Mouse (Mus musculus): Measurements from ENCODE around the gene Nfe2l1. TPM values are rescaled to one million over a fixed set of nuclear protein-coding genes. Genes with fewer than 3 reads are reported as not detected.
A peak's percentile ranks its signal among the peaks of the same experiment; 100 is the strongest.

The Nfe2l1 gene
- polyA plus RNA-seq, 1 experiment from 2014 or later: 52.6 TPM

DNA sequence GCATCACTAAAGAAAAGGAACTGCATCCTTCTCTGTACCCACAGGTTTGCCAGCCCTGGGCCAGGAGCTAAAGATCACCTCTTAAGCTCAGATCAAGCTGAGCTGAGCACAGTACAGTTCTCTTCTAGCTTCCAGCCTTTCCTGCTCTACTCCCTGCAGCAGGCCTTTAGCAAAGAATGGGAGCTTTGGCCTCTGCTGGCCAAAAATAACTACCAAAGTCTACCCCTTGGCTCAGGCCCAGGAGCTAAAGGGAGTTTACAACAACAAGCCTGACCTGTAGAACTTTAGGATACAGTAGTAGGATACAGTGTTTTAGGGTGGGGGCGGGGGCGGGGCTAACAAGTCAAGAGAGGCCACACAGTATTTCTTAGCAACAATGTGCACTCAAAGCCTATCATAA is 3.3 kb downstream of the Nfe2l1 start:
- no peaks in the 10 kb centered on the region for H3K9me3 ChIP-seq
- H3K4me3 ChIP-seq (replicated peaks): no peak overlapping the region
- H3K4me2 ChIP-seq (replicated peaks): peak overlapping the region; percentile 93
- no peak for ATAC-seq
- H3K27me3 ChIP-seq (replicated peaks): no peaks in the 10 kb centered on the region
- no peak overlapping the region for H3K27ac ChIP-seq
- peaks cover 60% of the 10 kb centered on the region for H3K4me1 ChIP-seq (replicated peaks)
- peaks cover 19% of the 10 kb centered on the region for H3K36me3 ChIP-seq
- 88% methylated on average over 2 of the region's 2 CpGs for WGBS
- 0 out of 2 replicates have a peak overlapping the region, but pooled peaks have one; percentile 3 for H3K9ac ChIP-seq

- Histone ChIP-seq H3K9ac (0 out of 2 replicates have a peak overlapping the region, but pooled peaks have one; percentile 20), H3K36me3 (peaks cover 35% of the 10 kb centered on the region), H3K4me3 (replicated peaks) (no peak overlapping the region), H3K4me2 (replicated peaks) (peak overlapping the region; percentile 93), H3K27me3 (replicated peaks) (no peaks in the 10 kb centered on the region), H3K27ac (peak overlapping the region; percentile 87), H3K4me1 (replicated peaks) (peaks cover 60% of the 10 kb centered on the region), H3K9me3 (no peaks in the 10 kb centered on the region)
- WGBS: 37% methylated on average over 7 of the region's 7 CpGs
- no peak for ATAC-seq
Observed at GRCm38 (mm10) chr11:96824783-96825495, 4.8 kb downstream of the Nfe2l1 start.

- Histone ChIP-seq H3K4me1 (replicated peaks) (peaks cover 60% of the 10 kb centered on the region), H3K4me3 (replicated peaks) (peak overlapping the region; percentile 48), H3K27ac (peak overlapping the region; percentile 87), H3K9ac (peak overlapping the region; percentile 50), H3K27me3 (replicated peaks) (no peaks in the 10 kb centered on the region), H3K36me3 (peaks cover 42% of the 10 kb centered on the region), H3K9me3 (no peaks in the 10 kb centered on the region), H3K4me2 (replicated peaks) (peak overlapping the region; percentile 93)
- WGBS: under 1% methylated on average over 25 of the region's 26 CpGs
- ATAC-seq: peak; percentile 92
Observed at GRCm38 (mm10) chr11:96823880-96824782, 5.6 kb downstream of the Nfe2l1 start.

DNA sequence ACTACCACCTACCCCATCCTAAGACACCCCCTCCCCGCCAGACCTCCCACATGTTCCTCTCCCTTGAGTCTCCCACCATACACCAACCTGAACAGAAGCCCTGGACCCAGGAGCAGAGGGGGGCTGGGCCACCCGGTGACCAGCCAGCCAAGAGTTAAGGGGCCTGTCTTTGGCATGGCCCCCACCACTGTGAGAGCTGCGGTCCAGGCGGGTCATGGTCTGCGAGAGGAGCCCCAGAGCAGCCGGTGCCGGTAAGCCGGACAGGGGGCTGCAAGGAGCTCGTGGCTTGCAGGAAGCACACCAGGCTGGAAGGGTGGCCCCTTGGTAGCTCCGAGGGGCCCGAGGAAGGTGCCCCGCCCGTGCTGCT is 6.3 kb downstream of the Nfe2l1 start:
- H3K27ac ChIP-seq: peak overlapping the region; percentile 87
- H3K9ac ChIP-seq: peak overlapping the region; percentile 50
- peak overlapping the region; percentile 93 for H3K4me2 ChIP-seq (replicated peaks)
- H3K4me3 ChIP-seq (replicated peaks): peak overlapping the region; percentile 48
- 7% methylated on average over 13 of the region's 13 CpGs for WGBS
- no peaks in the 10 kb centered on the region for H3K27me3 ChIP-seq (replicated peaks)
- peaks cover 49% of the 10 kb centered on the region for H3K36me3 ChIP-seq
- H3K9me3 ChIP-seq: no peaks in the 10 kb centered on the region
- peaks cover 57% of the 10 kb centered on the region for H3K4me1 ChIP-seq (replicated peaks)
- peak; percentile 14; the same call in 1 of the 2 replicates for ATAC-seq

GRCm38 (mm10) chr11:96822675-96823470 is 6.9 kb downstream of the Nfe2l1 start:
- Histone ChIP-seq H3K27me3 (replicated peaks) (no peaks in the 10 kb centered on the region), H3K4me1 (replicated peaks) (peaks cover 53% of the 10 kb centered on the region), H3K9me3 (no peaks in the 10 kb centered on the region), H3K9ac (no peak overlapping the region), H3K36me3 (peaks cover 54% of the 10 kb centered on the region), H3K4me2 (replicated peaks) (peak overlapping the region; percentile 93), H3K4me3 (replicated peaks) (peak overlapping the region; percentile 48), H3K27ac (no peak overlapping the region; the same call in 1 of the 2 replicates)
- ATAC-seq: no peak
- 33% methylated on average over 4 of the region's 4 CpGs for WGBS

DNA sequence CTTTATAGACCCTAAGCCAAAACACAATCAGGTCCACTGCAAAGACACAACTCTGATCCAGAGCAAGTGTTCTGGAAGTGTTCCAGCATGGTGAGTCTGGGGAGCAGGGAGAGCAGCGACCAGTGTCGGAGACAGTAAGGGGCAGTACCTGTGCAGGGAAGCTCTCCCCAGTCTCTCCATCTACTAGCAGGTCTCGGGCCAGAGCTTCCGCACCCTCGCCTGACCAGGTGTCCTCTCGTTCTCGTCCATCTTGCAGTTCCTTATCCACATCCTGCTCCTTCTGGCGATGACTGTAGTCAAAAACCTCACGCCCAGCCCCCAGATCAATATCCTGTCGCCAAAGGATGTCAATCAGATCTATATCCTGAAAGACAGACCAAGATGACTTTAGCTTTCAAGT is 7.8 kb downstream of the Nfe2l1 start:
- Histone ChIP-seq H3K9ac (no peak overlapping the region), H3K4me2 (replicated peaks) (no peak overlapping the region), H3K36me3 (peaks cover 55% of the 10 kb centered on the region), H3K27me3 (replicated peaks) (no peaks in the 10 kb centered on the region), H3K9me3 (no peaks in the 10 kb centered on the region), H3K4me1 (replicated peaks) (peaks cover 44% of the 10 kb centered on the region), H3K4me3 (replicated peaks) (no peak overlapping the region), H3K27ac (no peak overlapping the region)
- WGBS: 88% methylated on average over 10 of the region's 10 CpGs
- no peak for ATAC-seq

GRCm38 (mm10) chr11:96818128-96818710 is 11.5 kb downstream of the Nfe2l1 start:
- ATAC-seq: no peak
- Histone ChIP-seq H3K4me3 (replicated peaks) (no peak overlapping the region), H3K9me3 (no peaks in the 10 kb centered on the region), H3K27me3 (replicated peaks) (no peaks in the 10 kb centered on the region), H3K27ac (no peak overlapping the region), H3K9ac (no peak overlapping the region), H3K4me2 (replicated peaks) (no peak overlapping the region), H3K4me1 (replicated peaks) (peaks cover 9% of the 10 kb centered on the region), H3K36me3 (peaks cover 63% of the 10 kb centered on the region)
- 78% methylated on average over 8 of the region's 8 CpGs for WGBS

DNA sequence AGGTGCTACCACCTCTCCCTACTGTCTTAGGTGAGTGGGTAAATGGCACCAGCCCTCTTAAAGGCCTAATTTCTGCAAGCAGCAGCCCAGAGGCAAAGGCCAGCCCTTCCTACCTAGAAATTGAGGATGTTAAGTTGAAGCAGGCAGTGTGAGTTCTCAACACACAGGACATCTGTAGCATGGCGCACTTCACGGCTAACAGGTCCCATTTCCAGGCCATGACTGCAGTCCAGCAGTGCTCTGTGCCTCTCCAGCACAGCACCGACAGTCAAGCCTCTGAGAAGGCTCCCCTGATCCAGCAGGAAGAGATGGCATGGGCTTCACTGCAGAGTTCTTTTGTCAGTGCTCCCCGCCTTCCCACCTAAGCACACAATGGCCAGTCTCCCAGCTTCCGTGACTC is 12.8 kb downstream of the Nfe2l1 start:
- Histone ChIP-seq H3K27ac (no peak overlapping the region), H3K9me3 (no peaks in the 10 kb centered on the region), H3K9ac (no peak overlapping the region), H3K4me3 (replicated peaks) (no peak overlapping the region), H3K4me1 (replicated peaks) (no peaks in the 10 kb centered on the region), H3K27me3 (replicated peaks) (no peaks in the 10 kb centered on the region), H3K36me3 (peaks cover 60% of the 10 kb centered on the region), H3K4me2 (replicated peaks) (no peak overlapping the region)
- 77% methylated on average over 5 of the region's 5 CpGs for WGBS
- ATAC-seq: no peak

DNA sequence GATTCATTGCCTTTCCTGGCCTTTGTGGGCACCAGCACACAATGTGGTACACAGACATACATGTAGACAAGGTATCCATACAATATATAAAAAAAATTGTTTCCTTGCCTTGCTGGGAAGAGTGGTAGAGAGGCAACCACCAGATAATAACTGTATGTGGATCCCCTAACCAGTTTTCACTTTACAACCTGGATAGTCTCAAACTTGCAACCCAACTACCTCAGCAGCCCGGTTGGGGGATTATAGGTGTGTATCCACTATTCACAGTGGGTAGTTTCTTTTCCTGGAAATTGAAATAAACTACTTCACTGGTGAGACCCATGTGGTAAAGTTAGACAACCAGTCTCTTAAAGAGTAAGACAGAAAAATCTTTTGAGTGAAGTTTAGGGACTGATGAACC is 13.3 kb downstream of the Nfe2l1 start:
- ATAC-seq: no peak
- H3K27ac ChIP-seq: no peak overlapping the region
- H3K4me3 ChIP-seq (replicated peaks): no peak overlapping the region
- 81% methylated on average over 1 of the region's 1 CpGs for WGBS
- peaks cover 56% of the 10 kb centered on the region for H3K36me3 ChIP-seq
- no peaks in the 10 kb centered on the region for H3K27me3 ChIP-seq (replicated peaks)
- H3K4me2 ChIP-seq (replicated peaks): no peak overlapping the region
- no peak overlapping the region for H3K9ac ChIP-seq
- H3K4me1 ChIP-seq (replicated peaks): no peaks in the 10 kb centered on the region
- no peaks in the 10 kb centered on the region for H3K9me3 ChIP-seq

GRCm38 (mm10) chr11:96815895-96816294 is 13.9 kb downstream of the Nfe2l1 start:
- H3K27ac ChIP-seq: no peak overlapping the region
- ATAC-seq: no peak
- no peaks in the 10 kb centered on the region for H3K27me3 ChIP-seq (replicated peaks)
- no peak overlapping the region for H3K4me2 ChIP-seq (replicated peaks)
- no peaks in the 10 kb centered on the region for H3K9me3 ChIP-seq
- peaks cover 50% of the 10 kb centered on the region for H3K36me3 ChIP-seq
- no peak overlapping the region for H3K9ac ChIP-seq
- 98% methylated on average over 2 of the region's 2 CpGs for WGBS
- no peaks in the 10 kb centered on the region for H3K4me1 ChIP-seq (replicated peaks)
- H3K4me3 ChIP-seq (replicated peaks): no peak overlapping the region

GRCm38 (mm10) chr11:96814443-96814842 is 15.3 kb downstream of the Nfe2l1 start:
- no peak overlapping the region for H3K9ac ChIP-seq
- H3K36me3 ChIP-seq: peaks cover 45% of the 10 kb centered on the region
- ATAC-seq: no peak
- H3K4me3 ChIP-seq (replicated peaks): no peak overlapping the region
- H3K4me1 ChIP-seq (replicated peaks): no peaks in the 10 kb centered on the region
- no peak overlapping the region for H3K27ac ChIP-seq
- WGBS: 76% methylated on average over 2 of the region's 2 CpGs
- H3K9me3 ChIP-seq: no peaks in the 10 kb centered on the region
- no peak overlapping the region for H3K4me2 ChIP-seq (replicated peaks)
- no peaks in the 10 kb centered on the region for H3K27me3 ChIP-seq (replicated peaks)

Measured in intestine, embryonic 15.5 days (tissue).